In genomic region chr12:73554155-73554554, GRCm38 (mm10) we compare ENCODE assay signal across 8 mouse cellular contexts. TPM values are rescaled to one million over a fixed set of nuclear protein-coding genes. Genes with fewer than 3 reads are reported as not detected.
A peak's percentile ranks its signal among the peaks of the same experiment; 100 is the strongest.
DNase-seq lines count a peak whose midpoint lies in the region; ATAC-seq and TF ChIP-seq lines count a peak whose summit lies in the region.

No protein-coding gene starts in this region.

- intact Hi-C loops in gastrocnemius, adult 2 months (cut with DNase I), result loop anchor here (1.0 to 2.0 kb wide), 2 partner anchors 20 to 707 kb away; no protein-coding TSS in a partner anchor

- H3K9ac ChIP-seq in limb, embryonic 12.5 days (replicated peaks), result no peak overlapping the region
- H3K9ac ChIP-seq in midbrain, embryonic 16.5 days (ENCODE audit: low read depth, low read length), result no peak overlapping the region

- H3K4me3 ChIP-seq in gastrocnemius, adult 2 months, result no peak overlapping the region
- H3K4me3 ChIP-seq in limb, embryonic 12.5 days (replicated peaks), result no peak overlapping the region
- H3K4me3 ChIP-seq in midbrain, embryonic 16.5 days (ENCODE audit: low read depth, low read length), result no peak overlapping the region

- H3K4me1 ChIP-seq in limb, embryonic 12.5 days (replicated peaks), result peaks cover 15% of the 10 kb centered on the region
- no peaks in the 10 kb centered on the region for H3K4me1 ChIP-seq in midbrain, embryonic 16.5 days (ENCODE audit: control insufficient read depth, insufficient read depth, low read length)

- peak; percentile 88 for TF ChIP-seq CTCF in gastrocnemius, adult 2 months (IDR thresholded peaks at IDR 0.05)

- peak; percentile 67; the same call in 1 of the 2 replicates for ATAC-seq in limb, embryonic 12.5 days (ENCODE audit: insufficient number of reproducible peaks, insufficient read depth, low FRiP score, low TSS enrichment, low read depth)
- ATAC-seq in midbrain, embryonic 16.5 days, result peak; percentile 62; the same call in 1 of the 2 replicates

- peak; percentile 90 for DNase-seq in 3T3-L1 (ENCODE audit: low read depth, low spot score)
- peak; percentile 93 for DNase-seq in NIH3T3 (ENCODE audit: low read depth)
- DNase-seq in cerebellum, postnatal 36 days, result peak; percentile 40 to 58
- DNase-seq in gastrocnemius, adult 2 months, result peak; percentile 66
- DNase-seq in kidney, adult 11 months, result peak; percentile 40
- peak; percentile 79 for DNase-seq in testis, postnatal 10 days (ENCODE audit: low spot score)

- no peak overlapping the region for H3K27ac ChIP-seq in gastrocnemius, adult 2 months
- no peak overlapping the region for H3K27ac ChIP-seq in limb, embryonic 12.5 days
- no peak overlapping the region for H3K27ac ChIP-seq in midbrain, embryonic 16.5 days (ENCODE audit: low read length)

- no peak overlapping the region for H3K4me2 ChIP-seq in limb, embryonic 12.5 days
- H3K4me2 ChIP-seq in midbrain, embryonic 16.5 days (ENCODE audit: low read length), result no peak overlapping the region

- no peaks in the 10 kb centered on the region for H3K9me3 ChIP-seq in limb, embryonic 12.5 days
- no peaks in the 10 kb centered on the region for H3K9me3 ChIP-seq in midbrain, embryonic 16.5 days (replicated peaks; ENCODE audit: control insufficient read depth, low read length, poor library complexity, severe bottlenecking)

- H3K36me3 ChIP-seq in limb, embryonic 12.5 days, result no peaks in the 10 kb centered on the region
- H3K36me3 ChIP-seq in midbrain, embryonic 16.5 days (ENCODE audit: control insufficient read depth, insufficient read depth, low read length), result no peaks in the 10 kb centered on the region

- H3K27me3 ChIP-seq in limb, embryonic 12.5 days, result peaks cover 16% of the 10 kb centered on the region
- H3K27me3 ChIP-seq in midbrain, embryonic 16.5 days (ENCODE audit: control insufficient read depth, insufficient read depth, low read depth, low read length), result peaks cover 14% of the 10 kb centered on the region

- WGBS in limb, embryonic 12.5 days, result under 1% methylated on average over 5 of the region's 5 CpGs
- 2% methylated on average over 5 of the region's 5 CpGs for WGBS in midbrain, embryonic 16.5 days

RNA-seq across cellular contexts. Expression of gene Tmem30b, which starts 8.0 kb away (rescaled TPM):
- total RNA-seq in gastrocnemius, adult 2 months (2021), result under 1 TPM; 0.26 to 0.50 TPM
- 21.4 and 27.9 TPM in 2 replicates for polyA plus RNA-seq in limb, embryonic 12.5 days (2016; fragmentation: Nextera tagmentation; extraction: Ambion mirVana)
- 0.18 and 0.37 TPM in 2 replicates for polyA plus RNA-seq in midbrain, embryonic 16.5 days (2015; fragmentation: Nextera tagmentation; extraction: Ambion mirVana)

RNA-seq across cellular contexts. Expression of gene Prkch, which starts 30.4 kb away (rescaled TPM):
- 1 to 10 TPM; 5.5 to 7.6 TPM for total RNA-seq in gastrocnemius, adult 2 months (2021)
- 10.3 and 11.2 TPM in 2 replicates for polyA plus RNA-seq in limb, embryonic 12.5 days (2016; fragmentation: Nextera tagmentation; extraction: Ambion mirVana)
- polyA plus RNA-seq in midbrain, embryonic 16.5 days (2015; fragmentation: Nextera tagmentation; extraction: Ambion mirVana), result 10.4 and 13.4 TPM in 2 replicates

Comparison
In these comparisons a context has a peak if more than half of its experiments do, and no peak if none do; other contexts are left out.
1. DNase-seq: peak in every context shown above with its lines; median percentile 93 in NIH3T3; 90 in 3T3-L1; 79 in testis, postnatal 10 days; 66 in gastrocnemius, adult 2 months; 49 in cerebellum, postnatal 36 days; 40 in kidney, adult 11 months.
2. RNA of gene Tmem30b, which starts 8.0 kb away (polyA plus RNA-seq): 21.4 to 27.9 TPM in limb, embryonic 12.5 days; 0.18 to 0.37 TPM in midbrain, embryonic 16.5 days; every median in the first group is over 10 times any median in the second.